Mouse (Mus musculus): ENCODE measurements around the gene Numb.
"Not testable (repeated sequence)": the region's sequence is repeated elsewhere in the genome, so short reads cannot be mapped to it uniquely, and the experiment has no call there.

The Numb gene

DNA sequence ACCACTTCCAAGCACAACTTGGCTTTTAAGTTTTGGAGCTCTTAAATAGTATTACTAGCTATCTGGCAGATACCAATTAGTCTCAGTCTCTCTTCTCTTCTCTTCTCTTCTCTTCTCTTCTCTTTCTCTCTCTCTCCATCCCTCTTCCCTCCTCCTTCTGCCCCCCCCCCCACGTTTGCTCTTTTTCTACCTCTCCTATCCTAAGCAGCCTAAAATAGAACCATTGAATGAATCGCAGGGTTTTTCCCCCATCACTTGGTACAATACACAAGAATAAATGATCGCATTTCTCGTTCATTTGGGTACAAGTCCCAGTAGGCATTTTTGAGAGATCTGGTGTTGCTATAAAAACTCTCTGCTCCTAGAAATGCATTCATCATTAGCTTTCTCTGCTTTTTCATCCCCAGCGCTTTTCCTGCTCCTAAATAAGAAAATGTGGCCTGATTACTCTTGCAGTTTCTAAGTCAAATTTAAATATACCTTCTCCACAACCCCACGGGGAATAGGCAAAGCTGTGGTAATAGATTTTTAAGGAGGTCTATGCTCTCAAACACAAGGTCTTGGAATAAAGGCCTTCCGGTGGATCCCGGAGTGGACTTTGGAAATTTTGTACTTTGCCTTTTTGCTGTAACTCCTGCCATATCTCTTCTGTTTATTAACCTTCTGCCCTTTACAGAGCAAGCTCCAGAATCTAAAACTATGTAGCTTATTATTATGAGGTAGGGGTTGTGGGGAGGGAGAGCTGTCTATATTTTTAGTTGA lies 1.2 kb upstream of the Numb start:
- DNase-seq (ENCODE audit: inconsistent ontology term): no peak

DNA sequence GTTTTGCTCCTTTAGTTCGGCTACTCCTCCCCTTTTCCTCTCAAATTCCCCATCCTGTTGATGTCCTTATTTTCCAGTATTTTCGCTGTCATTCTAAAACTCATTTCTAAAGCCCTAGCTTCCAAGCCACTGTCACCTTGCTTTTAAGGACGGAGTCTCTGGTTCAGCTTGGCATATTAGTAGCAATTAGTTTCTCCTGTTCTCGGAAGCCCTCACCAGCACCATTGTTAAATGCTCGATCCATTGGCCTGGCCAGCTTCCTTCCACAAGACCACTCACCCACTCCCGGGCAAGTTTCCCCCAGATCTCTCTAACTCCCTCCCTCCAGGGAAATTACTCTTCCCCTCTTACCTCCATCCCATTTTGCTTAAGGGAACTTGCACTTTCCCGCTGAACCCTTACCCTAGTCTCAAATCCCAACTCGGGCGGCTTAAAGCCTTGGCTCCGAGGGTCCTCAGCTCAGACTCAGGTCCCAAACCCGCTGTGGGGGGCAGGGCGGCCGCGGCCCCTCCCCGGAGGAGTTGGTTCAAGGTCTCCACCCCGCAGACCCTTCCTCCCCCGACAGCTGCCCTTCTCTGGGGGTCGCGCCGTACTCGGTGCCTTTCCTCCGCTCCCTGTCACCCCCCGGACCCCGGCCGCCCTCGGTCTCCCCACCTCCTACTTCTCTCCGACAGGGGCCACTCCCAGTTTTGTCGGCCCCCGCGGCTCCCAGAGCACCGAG lies 853 bp downstream of the Numb start:
- DNase-seq (ENCODE audit: inconsistent ontology term): peak; percentile 31

DNA sequence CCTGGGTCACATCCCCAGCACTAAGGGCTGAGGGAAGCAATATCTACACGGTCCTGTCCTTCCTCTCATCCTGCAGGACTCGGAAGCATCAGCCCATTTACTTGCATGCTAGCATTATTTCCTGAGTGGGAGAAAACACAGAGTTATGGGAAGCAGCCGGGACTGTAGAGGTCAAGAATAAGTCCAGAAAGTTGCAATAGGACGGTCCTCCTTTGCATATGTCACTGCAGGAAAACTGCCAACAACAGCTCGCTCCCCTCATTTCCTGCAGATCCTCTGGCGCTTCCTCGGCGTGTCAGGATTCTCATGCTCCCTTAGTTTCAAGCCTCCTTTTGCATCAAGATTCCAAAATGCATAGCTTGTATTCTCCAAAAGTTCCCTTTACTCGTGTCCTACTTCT lies 4.8 kb downstream of the Numb start:
- DNase-seq (ENCODE audit: inconsistent ontology term): no peak

DNA sequence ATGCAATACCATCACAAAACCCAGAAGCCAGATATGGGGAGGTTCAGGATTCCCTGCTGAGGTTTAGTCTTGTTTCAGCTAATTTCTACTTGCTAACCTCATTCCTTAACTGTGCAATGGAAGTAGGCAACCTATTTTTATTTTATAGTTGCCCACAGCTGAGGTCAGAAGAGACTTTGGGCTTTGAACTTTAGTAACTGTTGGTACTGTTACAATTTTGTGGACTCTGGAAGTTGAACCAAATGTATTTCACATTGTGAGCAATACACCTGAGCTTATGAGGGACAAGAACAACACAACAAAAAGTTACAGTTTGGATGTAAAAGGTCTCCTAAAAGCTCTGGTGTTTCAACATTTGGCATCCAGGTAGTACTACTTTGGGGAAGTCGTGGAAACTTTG lies 6.9 kb downstream of the Numb start:
- no peak for DNase-seq (ENCODE audit: inconsistent ontology term)

DNA sequence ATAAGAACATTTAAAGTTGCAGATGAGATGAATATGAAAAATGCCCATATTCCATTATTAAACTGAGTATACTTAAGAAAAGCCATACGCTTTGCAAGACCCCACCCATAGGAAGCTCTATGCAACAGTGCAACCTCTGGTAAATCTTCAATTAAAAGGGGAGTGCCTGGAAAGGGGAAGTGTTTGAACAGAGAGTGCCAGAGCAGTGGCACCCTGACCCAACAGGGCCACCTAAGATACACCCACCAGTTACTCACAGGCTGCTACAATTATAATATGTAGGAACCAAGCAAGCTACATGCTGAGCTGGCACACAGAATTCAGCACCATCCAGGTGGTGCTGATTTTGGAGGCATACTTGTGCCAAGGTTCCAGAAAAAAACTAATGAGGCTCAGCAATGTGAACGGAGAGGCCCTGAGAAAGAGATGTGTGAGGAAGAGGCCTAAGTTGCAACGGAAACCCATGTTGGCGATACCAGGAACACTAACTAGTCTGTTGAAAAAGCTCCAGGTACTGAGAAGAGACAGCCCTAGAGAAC lies 7.5 kb downstream of the Numb start:
- DNase-seq (ENCODE audit: inconsistent ontology term): no peak

DNA sequence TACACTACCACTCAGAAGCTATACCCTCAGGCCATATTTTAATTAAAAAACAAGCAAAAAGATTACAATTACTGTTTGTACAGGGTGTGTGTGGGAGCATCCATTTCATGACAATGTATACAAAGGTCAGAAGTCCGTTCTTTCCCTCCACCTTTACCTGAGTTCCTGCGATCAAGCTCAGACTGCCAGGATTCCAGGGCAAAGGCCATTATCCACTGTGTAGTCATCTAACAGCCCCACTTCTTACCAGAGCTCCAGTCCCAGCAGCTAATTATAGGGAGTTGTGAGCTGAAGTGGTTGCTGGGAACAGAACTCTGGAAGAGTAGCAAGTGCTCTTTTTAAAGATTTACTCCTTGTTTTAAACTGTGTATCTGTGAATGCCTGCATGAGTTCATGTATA lies 11.3 kb downstream of the Numb start:
- DNase-seq (ENCODE audit: inconsistent ontology term): no peak

DNA sequence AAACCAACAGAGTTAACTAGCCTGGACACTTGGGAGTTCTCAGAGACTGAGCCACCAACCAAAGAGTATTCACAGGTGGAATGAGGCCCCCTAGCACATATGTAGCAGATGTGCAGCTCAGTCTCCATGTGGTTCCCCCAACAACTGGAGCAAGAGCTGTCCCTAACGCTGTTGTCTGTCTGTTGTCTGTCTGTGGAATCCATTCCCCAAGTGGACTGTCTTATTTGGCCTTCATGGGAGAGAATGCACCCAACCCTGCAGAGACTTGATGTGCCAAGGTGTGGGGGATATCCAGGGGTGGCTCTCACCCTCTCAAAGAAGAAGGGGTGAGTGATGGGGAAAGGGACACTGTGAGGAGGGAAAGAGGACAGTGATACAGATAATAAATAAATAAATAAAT lies 28.8 kb downstream of the Numb start:
- DNase-seq (ENCODE audit: inconsistent ontology term): no peak

DNA sequence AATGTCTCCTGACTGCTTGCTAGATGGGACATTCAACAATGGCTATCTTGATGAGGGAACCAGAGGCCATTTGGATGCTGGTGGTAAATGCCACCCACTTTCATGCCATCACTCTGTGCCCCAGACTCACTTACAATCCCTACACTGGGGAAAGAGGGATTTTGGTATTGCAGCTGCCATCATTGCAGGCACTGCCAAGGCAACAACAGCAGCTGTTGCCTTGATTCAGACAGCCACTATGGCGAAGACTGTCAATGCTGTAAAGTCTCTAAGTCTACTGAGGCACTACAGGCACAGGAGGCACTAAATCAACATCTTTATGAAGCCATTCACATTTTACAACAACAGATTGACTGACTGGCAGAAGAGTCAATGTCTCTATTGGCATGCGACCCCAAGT lies 30.5 kb downstream of the Numb start:
- DNase-seq (ENCODE audit: inconsistent ontology term): no peak

DNA sequence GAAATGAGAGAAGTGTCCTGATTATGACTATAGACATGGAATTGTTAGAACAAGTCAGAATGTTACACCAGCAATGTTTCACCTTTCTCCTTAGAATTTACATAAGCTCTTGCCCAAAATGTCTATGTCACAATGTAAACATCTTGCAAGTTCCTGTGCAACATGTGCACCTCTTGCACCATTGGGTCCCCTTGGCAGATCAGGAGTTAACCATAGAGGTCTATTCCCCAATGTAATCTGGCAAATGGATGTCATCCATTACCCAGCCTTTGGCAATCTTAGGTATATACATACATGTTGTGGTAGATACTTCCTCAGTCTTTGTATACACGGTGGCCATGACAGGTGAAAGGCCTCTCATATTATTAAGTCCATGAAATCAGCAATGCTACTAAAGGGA lies 32.6 kb downstream of the Numb start:
- no peak for DNase-seq (ENCODE audit: inconsistent ontology term)

DNA sequence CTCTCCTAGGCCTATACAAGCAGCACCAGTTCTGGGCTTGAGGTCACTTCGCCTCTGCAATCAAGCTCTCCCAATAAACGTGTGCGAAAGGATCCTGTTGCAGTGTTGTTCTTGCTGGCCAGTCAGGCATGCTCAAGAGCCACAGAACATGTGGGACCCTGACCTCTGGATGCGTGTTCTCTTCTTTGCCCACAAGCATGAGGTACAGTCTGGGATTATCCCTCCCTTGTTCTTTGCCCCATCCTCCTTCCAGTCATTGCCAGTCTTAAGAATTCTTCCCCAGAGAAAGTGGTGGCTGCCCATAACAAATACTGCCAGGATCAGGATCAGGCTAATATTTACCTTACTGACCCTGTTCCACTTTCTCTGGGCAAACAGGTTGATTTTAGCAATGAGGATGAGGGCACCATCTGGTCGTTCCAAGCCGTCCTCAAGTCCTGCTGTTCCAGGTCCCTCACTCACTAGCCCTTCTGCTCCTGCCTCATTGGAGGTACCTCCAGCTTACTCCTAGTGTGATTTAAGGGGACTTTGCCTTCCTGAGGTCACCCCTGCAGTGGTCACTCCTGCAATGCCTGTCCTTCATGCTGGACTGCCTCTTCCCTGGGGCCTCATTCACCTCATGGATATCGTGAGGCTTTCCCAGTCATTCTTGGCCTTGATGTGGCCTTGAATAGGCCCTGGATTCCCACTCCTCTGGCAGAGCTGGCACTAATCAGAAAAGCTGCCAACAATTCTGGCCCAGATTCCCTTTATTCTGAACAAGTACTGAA lies 36.0 kb downstream of the Numb start:
- DNase-seq (ENCODE audit: inconsistent ontology term): peak; percentile 8

DNA sequence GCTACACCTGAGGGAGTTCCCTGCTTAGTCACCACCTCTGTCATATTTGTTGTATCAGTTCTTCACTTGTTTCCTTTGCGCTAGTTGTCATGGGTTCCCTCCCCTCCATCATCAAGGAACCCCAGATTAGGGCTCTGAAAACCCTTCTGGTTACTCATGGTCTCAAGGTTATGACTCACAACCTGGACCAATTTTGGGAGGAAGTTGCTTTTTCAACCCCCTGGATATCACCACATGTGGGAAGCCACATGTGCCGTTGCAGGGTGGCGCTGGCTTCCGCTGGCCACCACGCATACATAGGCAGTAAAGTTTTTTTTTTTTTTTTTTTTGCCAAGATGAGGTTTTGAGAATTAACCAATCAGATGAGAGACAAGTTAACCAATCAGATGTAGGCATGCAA lies 36.7 kb downstream of the Numb start:
- DNase-seq (ENCODE audit: inconsistent ontology term): not testable (repeated sequence)

DNA sequence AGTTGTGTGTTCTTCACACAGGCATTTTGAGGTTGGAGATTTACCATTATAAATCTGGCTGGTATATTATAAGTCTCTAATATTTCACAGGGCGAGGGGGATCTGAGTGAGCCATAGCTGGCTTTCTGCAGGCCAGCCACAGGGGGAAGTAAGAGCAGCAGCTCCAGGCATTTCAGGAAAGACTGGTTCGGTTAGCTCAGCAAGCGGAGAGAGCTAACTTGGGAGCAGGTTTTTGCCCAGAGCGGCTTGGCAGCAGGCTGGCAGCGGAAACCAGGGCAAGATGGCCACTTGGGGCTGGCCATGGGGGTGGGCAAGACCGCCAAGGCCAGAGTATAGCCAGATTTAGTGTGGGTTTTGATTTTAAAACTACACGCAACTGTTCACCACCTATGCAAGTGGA lies 39.2 kb downstream of the Numb start:
- DNase-seq (ENCODE audit: inconsistent ontology term): no peak

DNA sequence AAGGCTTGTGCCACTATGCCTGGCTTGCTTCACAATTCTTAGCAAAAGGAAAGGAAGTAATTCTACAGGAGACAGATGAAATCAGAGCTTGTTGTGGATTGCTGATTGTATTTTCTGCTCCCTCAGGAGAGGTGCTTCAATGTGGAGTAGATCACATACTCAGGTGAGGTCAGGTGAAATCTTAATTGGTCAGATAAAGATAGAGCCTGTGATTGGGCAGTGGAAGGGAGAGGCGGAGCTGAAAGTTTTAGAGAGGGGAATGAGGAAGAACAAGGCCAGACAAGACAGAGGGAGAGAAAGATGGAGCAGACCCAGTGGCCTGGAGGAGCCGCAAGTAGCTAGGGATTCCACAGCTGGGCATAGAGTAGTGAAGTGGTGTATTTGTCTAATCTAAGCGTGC lies 39.6 kb downstream of the Numb start:
- DNase-seq (ENCODE audit: inconsistent ontology term): no peak

DNA sequence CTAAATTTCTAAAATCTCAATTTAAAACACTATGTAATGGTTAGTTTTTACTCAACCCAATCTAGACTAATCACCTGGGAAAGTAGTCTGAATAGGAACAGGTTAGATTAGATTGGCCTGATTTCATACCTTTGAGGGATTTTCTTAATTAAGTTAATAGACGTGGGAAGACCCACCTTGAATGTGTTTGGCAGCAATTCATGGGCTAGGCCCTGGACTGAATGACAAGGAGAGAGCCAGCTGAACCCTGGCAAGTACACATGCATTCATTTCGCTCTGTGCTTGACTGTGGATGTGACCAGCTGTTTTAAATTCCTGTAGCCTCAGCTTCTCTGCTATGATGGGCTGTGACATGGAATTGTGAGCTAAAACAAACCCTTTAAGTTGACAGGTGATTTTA lies 40.8 kb downstream of the Numb start:
- DNase-seq (ENCODE audit: inconsistent ontology term): no peak

DNA sequence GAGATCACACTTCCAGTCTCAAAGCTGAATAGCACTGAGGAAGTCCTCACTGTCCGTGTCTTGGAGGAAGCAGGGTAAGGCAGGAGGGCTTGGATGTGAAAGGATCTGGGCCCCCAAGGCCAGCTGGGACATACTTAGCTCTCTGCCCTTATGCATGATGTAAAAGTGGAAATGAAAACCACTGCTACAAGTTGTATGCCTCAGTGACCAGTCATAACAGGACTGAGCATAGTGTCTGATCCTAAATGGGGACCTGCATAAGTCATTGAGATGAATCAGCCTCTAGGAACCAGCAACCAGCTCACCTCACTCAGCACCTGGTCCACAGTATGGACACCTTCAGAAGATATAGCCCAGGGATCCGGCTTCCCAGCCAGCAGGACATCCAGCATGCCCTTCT lies 46.6 kb downstream of the Numb start:
- no peak for DNase-seq (ENCODE audit: inconsistent ontology term)

DNA sequence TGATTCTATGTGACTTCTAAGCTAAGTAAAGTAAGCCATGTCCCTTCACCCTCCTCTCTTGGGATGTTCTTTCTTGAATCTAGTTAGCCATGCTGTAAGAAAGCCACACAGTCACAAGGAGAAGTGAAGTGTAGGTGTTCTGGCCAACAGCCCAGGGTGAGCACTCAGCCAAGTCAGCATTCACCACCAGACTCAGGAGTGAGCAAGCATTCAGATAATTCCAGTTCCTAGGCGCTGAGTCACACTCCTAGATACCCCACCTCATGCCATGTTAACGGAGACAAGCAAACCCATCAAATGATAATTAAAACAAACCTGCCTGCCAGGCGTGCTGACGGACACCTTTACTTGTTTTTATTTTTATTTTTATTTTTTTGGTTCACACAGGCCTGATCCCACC lies 47.1 kb downstream of the Numb start:
- DNase-seq (ENCODE audit: inconsistent ontology term): peak; percentile 84

DNA sequence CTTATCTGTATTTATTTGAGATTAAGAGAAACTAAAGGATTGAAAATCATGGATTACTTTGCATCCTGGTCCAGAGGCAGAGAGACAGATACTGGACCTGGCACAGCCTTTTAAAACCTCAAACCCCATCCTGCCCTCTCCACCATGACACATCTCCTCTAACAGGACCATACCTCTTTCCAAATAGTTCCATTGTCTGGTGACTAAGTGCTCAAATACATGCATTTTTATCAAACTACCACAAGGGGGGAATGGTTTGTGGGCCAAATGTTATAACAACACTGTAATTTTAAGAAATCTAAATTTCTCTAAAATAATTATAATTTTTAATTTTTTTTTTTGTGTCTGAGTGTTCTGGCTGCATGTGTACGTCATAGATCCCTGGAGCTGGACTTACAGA lies 57.2 kb downstream of the Numb start:
- DNase-seq (ENCODE audit: inconsistent ontology term): no peak

DNA sequence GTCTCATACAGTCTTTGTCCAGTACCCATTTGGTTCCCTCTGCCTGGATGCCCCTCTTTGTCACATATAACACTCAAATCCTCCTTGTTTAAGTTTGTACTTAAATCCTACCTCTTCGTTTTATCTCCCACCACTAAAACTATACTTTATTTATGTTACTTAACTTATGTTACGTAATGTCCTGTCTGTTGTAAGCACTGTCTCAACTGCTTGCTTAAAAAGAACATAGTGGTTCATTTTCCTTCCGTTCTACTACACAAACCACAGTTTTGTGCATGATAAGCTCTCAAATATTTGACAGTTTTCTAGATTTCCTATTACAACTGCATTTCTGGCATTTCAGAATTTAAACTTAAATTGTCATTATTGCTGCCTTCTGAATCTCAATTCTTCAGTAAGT lies 59.9 kb downstream of the Numb start:
- no peak for DNase-seq (ENCODE audit: inconsistent ontology term)

DNA sequence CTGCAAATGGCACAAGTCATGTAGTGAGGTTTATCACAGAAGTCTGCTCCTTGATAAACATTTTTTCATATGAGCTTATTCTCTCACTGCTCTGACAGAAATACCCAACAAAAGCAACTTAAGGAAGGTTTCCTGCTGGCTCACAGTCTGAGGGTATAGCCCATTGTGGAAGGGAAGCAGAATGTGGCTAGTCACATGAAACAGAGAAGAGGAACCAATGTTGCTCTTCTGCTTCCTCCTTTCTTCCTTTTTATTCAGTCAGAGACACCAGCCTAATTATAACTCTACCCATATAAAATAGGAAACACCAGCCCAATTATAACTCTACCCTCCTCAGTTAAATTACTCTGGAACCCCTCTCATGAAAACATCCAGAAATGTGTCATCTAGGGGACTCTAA lies 61.0 kb downstream of the Numb start:
- no peak for DNase-seq (ENCODE audit: inconsistent ontology term)

DNA sequence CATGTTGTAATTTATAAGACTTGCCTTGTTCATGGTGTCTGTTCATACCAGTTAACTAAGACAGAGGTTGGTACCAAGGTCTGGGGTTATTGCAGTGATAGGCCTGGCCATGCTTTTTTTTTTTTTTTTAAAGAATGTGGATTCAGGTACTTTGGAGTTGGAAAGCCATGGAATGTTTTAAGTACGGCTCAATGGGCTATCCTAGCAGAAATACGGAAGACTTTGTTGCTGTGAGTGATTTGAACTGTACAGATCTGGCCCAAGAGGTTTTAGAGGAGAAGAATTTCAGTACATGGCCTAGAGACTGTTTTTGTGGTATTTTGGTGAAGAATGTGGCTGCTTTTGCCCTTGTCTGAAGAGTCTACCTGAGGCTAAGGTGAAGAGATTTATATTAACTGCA lies 63.7 kb downstream of the Numb start:
- DNase-seq (ENCODE audit: inconsistent ontology term): no peak

DNA sequence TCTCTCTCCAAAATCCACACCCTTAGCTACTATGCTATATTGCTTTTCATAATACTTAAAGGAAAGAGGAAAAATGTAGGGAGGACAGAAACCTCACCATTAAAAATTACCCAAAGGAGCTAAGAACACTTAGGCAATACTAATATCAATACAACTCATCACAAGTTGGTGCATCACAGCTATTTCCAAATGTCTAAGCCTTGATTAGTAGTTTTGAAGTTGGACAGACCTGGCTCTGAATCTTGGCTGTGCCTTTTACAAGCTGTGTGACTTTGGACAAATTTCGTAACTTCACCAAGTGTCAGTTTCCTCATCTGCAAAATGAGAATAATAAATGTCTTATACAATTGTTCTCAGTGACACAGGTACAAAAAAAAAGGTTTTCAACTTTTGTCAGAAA lies 66.5 kb downstream of the Numb start:
- DNase-seq (ENCODE audit: inconsistent ontology term): no peak

DNA sequence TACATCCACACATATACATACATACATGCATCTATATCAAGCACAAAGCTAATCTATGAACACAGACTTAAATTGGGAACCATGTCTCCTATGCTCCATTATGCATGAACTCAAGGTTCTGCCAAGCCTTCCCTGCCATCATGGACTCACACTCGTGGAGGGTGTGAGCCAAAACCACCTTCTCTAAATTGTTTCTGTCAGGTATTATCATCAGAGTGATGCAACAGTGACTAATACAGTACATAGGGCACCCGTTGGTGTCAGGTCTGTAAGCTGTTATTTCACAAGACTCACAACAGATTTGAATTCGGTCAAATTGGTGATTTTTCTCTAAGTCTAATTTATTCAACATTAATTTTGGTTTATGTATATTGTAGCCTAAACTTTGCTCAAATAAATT lies 67.5 kb downstream of the Numb start:
- DNase-seq (ENCODE audit: inconsistent ontology term): no peak
